Mouse (Mus musculus): ENCODE results near the gene Tada2a.

DNA sequence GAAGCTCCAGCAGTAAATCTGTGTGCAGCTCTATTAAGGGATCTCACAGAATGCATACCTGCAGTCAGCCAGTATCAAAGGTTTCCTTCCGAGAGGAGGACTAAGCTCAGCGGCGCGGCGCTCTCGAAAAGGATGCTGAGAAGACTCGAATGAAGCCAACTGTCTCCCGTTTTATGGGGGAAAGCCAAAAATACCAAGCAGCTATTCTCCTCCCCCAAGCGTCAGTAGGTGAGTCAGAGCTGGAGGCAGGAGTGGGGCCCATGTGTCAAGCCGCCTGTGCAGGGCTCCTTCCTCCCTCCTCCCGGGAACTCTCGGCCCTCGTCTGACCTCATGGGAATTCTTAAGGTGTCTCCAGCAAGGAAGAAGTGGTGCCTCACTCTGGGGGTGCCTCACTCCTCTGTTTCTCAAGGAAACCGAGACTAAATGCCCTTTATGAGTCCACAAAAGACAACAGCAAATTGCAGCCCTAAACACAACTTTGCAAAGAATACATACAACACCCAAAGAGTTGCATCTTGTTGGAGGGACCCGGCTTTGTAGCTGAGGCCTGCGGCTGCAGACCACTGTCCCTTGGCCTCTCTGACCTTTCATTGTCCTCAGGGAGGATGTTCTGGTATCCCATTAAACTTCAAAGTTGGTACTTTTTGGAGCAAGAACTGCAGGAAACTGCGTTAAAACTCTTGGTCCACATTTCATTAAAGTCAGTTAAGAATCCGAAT is 62.3 kb downstream of the Tada2a start:
- no peak for TF ChIP-seq CTCF (IDR thresholded peaks at IDR 0.05; ENCODE audit: insufficient read depth, low read length)
- no peak for TF ChIP-seq POLR2A (IDR thresholded peaks at IDR 0.05; ENCODE audit: borderline replicate concordance, extremely low read depth, low read depth, low read length)
